Mouse (Mus musculus) lung, postnatal 0 days (tissue): ENCODE data around the gene Gga1.

ENCODE experiments used
- CTCF ChIP-seq: IDR thresholded peaks from 2 replicates; pipeline ENCODE4 v1.5.1; 2016; ENCODE audit warnings: antibody characterized with exemption, mild to moderate bottlenecking
- EP300 ChIP-seq: IDR thresholded peaks from 2 replicates; pipeline ENCODE4 v1.6.1; 2016; ENCODE audit warnings: antibody characterized with exemption, mild to moderate bottlenecking, control low read depth

DNA sequence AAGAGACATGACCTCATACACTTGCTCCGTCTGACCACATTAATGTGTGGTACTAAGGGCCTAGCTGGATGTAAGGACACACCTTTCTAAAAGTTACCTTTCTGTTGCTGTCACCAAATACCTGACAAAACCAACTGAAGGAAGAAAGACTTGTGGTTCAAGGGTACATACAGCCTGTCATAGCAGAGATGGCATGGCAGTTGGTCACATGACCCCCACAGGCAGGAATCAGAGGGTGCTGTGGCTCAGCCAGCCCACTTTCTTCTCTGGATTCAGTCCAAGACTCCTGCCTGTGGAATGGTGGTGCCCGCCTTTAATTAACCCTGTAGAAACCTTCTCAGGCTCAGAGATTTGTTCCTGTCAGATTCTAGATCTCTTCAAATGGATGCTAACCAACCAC lies 13.8 kb upstream of the Gga1 start:
- TF ChIP-seq CTCF (no peak), EP300 (no peak)
